Mouse (Mus musculus) urinary bladder, postnatal 36 days (tissue): ENCODE measurements around the gene Gm13941.

ENCODE experiments used
- DNase-seq, 2 experiments: peaks; one replicate each; pipeline ENCODE4 v3.0.0; 2022; ENCODE audit warnings: low spot score in 2 of 2, mixed read lengths in 1 of 2

The Gm13941 gene

DNA sequence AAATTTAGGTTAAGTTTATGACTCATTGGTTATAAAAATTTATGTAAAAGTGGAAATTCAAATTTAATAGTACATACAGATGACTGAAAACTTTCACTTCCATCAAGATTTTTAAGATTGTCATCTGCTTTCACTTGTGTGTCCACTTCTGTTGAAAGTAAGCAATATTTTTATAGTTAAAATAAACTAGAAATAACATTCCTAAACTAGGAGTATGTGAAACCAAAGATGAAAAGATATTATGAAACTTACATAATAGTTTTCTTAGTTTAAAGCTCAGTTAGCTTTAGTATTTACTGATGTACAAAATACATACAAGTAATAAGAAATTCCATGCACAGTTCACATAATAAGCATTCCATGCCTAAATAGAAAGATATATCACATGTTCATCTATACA is at the start of gene Gm13941:
Gm13941 (minus strand) TSS at position 101 of the 400 bp plus-strand sequence.
- no peak for DNase-seq

- DNase-seq: no peak
Observed at GRCm38 (mm10) chr2:111152836-111153235, 47.1 kb upstream of the Gm13941 start, which contains the start of gene Gm15130. Gm15130 (minus strand) TSS chr2:111152936.

- no peak for DNase-seq
Observed at GRCm38 (mm10) chr2:111135739-111136138, 30.0 kb upstream of the Gm13941 start.

DNA sequence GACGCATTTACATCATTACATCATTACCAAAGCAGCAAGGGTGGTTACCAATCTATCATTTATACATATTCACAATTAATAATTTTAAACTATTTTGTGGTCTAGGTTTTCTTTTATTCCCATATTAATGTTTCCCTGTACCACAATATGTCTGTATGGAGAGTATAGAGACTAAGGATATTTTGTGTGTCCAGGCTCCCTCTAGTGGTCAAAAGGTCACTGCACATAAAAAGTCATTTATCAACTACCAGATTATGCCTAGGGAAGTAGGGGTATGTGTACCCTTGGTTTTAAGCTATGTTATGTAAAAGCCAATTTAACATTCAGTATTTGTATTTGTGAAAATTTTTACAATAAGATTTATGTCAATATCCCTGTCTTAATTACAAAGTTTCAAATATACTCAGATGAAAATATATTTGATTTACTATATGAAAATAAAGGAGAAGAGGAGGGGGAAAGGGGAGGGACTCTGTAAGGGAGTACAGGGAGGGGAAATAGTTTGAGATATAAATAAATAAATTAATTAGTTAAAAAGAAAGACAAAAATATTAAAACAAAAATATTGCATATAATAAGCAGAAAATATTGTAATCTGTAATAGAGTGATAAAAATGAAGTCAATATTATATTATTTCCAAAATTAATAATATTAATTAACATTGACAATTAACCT is 47.1 kb downstream of the Gm13941 start:
- no peak for DNase-seq
